Mouse (Mus musculus): ENCODE results near the gene Klhl28. TPM values are rescaled to one million over a fixed set of nuclear protein-coding genes. Genes with fewer than 3 reads are reported as not detected.
A peak's percentile ranks its signal among the peaks of the same experiment; 100 is the strongest.

Klhl28 gene
- total and polyA plus RNA-seq, 3 experiments: 3.3 to 169 (median 3.7) TPM

DNA sequence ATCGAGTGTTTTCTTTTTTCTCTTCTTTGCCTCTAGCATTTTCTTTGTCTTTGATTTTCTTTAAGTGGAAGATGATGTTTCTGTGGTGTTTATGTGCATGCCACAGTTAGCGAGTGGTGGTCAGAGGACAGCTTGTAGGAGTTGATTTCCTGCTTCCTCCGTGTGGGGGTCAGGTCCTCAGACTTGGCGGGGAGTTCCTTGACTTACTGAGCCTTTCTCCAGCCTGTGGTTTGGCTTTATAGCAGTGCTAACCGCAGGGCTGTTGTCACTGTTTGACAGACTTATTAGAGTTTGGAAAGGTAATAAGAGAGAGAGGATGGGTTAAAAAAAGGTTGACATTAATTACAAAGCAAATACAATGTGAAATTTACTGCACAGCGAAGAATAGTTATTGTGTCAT, 10.2 kb upstream of the Klhl28 start:
- H3K36me3 ChIP-seq (ENCODE audit: control insufficient read depth in 1 of 2, insufficient read depth in 2 of 2, low read length in 2 of 2): peaks cover 18 to 52% of the 10 kb centered on the region in 2 experiments
- no peak overlapping the region for H3K27ac ChIP-seq (ENCODE audit: control insufficient read depth, low read depth, low read length)
- H3K79me2 ChIP-seq (ENCODE audit: control insufficient read depth, insufficient read depth, low read length, poor library complexity): peaks cover 40% of the 10 kb centered on the region
- H3K4me3 ChIP-seq (ENCODE audit: control insufficient read depth in 1 of 2, insufficient read depth in 1 of 2, low read depth in 2 of 2, low read length in 2 of 2): peak overlapping the region in 1 of 2 experiments; percentile 47; a peak in 2 of 4 replicates
- H3K4me1 ChIP-seq (ENCODE audit: control insufficient read depth in 1 of 2, insufficient read depth in 2 of 2, low read length in 2 of 2): peaks cover 13 to 28% of the 10 kb centered on the region in 2 experiments; a peak in 3 of 4 replicates
- H3K27me3 ChIP-seq (ENCODE audit: control insufficient read depth in 1 of 2, insufficient read depth in 2 of 2, low read length in 2 of 2): no peaks in the 10 kb centered on the region
- H3K9me3 ChIP-seq (replicated peaks; ENCODE audit: insufficient read depth, low read length): no peaks in the 10 kb centered on the region
- TF ChIP-seq SMC3 (IDR thresholded peaks at IDR 0.05; ENCODE audit: low read depth, low read length) (no peak), SIN3A (IDR thresholded peaks at IDR 0.05; ENCODE audit: low read length) (peak; percentile 29; the same call in 1 of the 2 replicates), CTCF (IDR thresholded peaks at IDR 0.05 in 2 of 3, conservative IDR thresholded peaks at IDR 0.05 in 1 of 3; ENCODE audit: control insufficient read depth in 1 of 3, insufficient read depth in 1 of 3, low read depth in 2 of 3, low read length in 3 of 3, poor library complexity in 1 of 3, severe bottlenecking in 1 of 3) (no peak), E2F4 (IDR thresholded peaks at IDR 0.05; ENCODE audit: borderline replicate concordance, low read depth, low read length) (no peak), KAT2A (conservative IDR thresholded peaks at IDR 0.05; ENCODE audit: low read depth, low read length) (no peak), POLR2AphosphoS2 (IDR thresholded peaks at IDR 0.05; ENCODE audit: low read length) (no peak), ETS1 (IDR thresholded peaks at IDR 0.05; ENCODE audit: low read depth, low read length) (peak; percentile 31; the same call in 1 of the 2 replicates), ZKSCAN1 (IDR thresholded peaks at IDR 0.05; ENCODE audit: low read depth, low read length) (no peak), TCF12 (IDR thresholded peaks at IDR 0.05; ENCODE audit: low read depth, low read length) (peak; percentile 16; the same call in 1 of the 2 replicates), MYC (IDR thresholded peaks at IDR 0.05; ENCODE audit: low read depth, low read length) (no peak), RCOR1 (IDR thresholded peaks at IDR 0.05; ENCODE audit: low read depth, low read length) (0 out of 2 replicates have a peak, but pooled peaks have one; percentile 22)
- peak overlapping the region; percentile 2; the same call in 1 of the 2 replicates for H3K9ac ChIP-seq (ENCODE audit: control insufficient read depth, low read depth, low read length, poor library complexity, severe bottlenecking)
- DNase-seq (ENCODE audit: low read depth, low spot score): peak; percentile 56

DNA sequence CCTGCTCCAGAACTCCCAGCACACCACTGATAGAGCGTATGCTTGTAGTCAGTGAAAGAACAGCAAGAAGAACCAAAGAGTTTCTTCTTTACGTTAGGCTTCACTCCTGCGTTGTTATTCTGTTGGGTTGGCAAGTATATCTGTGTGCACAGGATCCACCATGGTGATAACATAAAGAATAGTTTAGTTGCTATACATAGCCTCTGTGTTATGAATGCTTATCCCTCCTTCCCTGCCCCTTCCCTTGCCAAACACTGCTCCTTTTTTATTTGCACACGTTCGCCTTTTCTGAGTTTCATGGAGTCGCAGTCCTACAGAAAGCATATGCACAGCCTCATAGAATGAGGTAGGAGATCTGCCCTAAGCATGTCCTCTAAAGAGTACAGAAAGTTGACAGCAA, 6.7 kb upstream of the Klhl28 start:
- Histone ChIP-seq H3K36me3 (ENCODE audit: control insufficient read depth in 1 of 2, insufficient read depth in 2 of 2, low read length in 2 of 2) (peaks cover 6 to 57% of the 10 kb centered on the region in 2 experiments), H3K9me3 (replicated peaks; ENCODE audit: insufficient read depth, low read length) (no peaks in the 10 kb centered on the region), H3K79me2 (ENCODE audit: control insufficient read depth, insufficient read depth, low read length, poor library complexity) (peaks cover 64% of the 10 kb centered on the region), H3K9ac (ENCODE audit: control insufficient read depth, low read depth, low read length, poor library complexity, severe bottlenecking) (peak overlapping the region; percentile 39), H3K27me3 (ENCODE audit: control insufficient read depth in 1 of 2, insufficient read depth in 2 of 2, low read length in 2 of 2) (no peaks in the 10 kb centered on the region), H3K27ac (ENCODE audit: control insufficient read depth, low read depth, low read length) (no peak overlapping the region), H3K4me1 (ENCODE audit: control insufficient read depth in 1 of 2, insufficient read depth in 2 of 2, low read length in 2 of 2) (peaks cover 17 to 26% of the 10 kb centered on the region in 2 experiments; a peak in 3 of 4 replicates), H3K4me3 (ENCODE audit: control insufficient read depth in 1 of 2, insufficient read depth in 1 of 2, low read depth in 2 of 2, low read length in 2 of 2) (peak overlapping the region; percentile 1 to 53; a peak in 3 of 4 replicates)
- no peak for TF ChIP-seq RAD21 (IDR thresholded peaks at IDR 0.05; ENCODE audit: low read depth, low read length)
- no peak for TF ChIP-seq GATA1 (IDR thresholded peaks at IDR 0.05; ENCODE audit: low read depth, low read length)
- TF ChIP-seq SIN3A (IDR thresholded peaks at IDR 0.05; ENCODE audit: low read length): peak; percentile 46
- 0 out of 2 replicates have a peak, but pooled peaks have one; percentile 35 for TF ChIP-seq MXI1 (IDR thresholded peaks at IDR 0.05; ENCODE audit: low read depth, low read length)
- peak; percentile 50 for DNase-seq (ENCODE audit: low read depth, low spot score)

- H3K4me1 ChIP-seq (ENCODE audit: control insufficient read depth in 1 of 2, insufficient read depth in 2 of 2, low read length in 2 of 2): peaks cover 17 to 24% of the 10 kb centered on the region in 2 experiments; a peak in 3 of 4 replicates
Observed at GRCm38 (mm10) chr12:64971399-64971798, 6.1 kb upstream of the Klhl28 start.

More at GRCm38 (mm10) chr12:64971399-64971798, 6.1 kb upstream of the Klhl28 start:
- Histone ChIP-seq H3K9me3 (replicated peaks; ENCODE audit: insufficient read depth, low read length) (no peaks in the 10 kb centered on the region), H3K36me3 (ENCODE audit: control insufficient read depth in 1 of 2, insufficient read depth in 2 of 2, low read length in 2 of 2) (peaks cover 3 to 51% of the 10 kb centered on the region in 2 experiments), H3K4me3 (ENCODE audit: control insufficient read depth in 1 of 2, insufficient read depth in 1 of 2, low read depth in 2 of 2, low read length in 2 of 2) (peak overlapping the region in 1 of 2 experiments; percentile 53; a peak in 2 of 4 replicates), H3K27me3 (ENCODE audit: control insufficient read depth in 1 of 2, insufficient read depth in 2 of 2, low read length in 2 of 2) (no peaks in the 10 kb centered on the region), H3K79me2 (ENCODE audit: control insufficient read depth, insufficient read depth, low read length, poor library complexity) (peaks cover 70% of the 10 kb centered on the region), H3K27ac (ENCODE audit: control insufficient read depth, low read depth, low read length) (no peak overlapping the region), H3K9ac (ENCODE audit: control insufficient read depth, low read depth, low read length, poor library complexity, severe bottlenecking) (0 out of 2 replicates have a peak overlapping the region, but pooled peaks have one; percentile 31)
- no peak for TF ChIP-seq EP300 (IDR thresholded peaks at IDR 0.05; ENCODE audit: low read depth in 1 of 2, low read length in 2 of 2)
- no peak for TF ChIP-seq MYB (IDR thresholded peaks at IDR 0.05; ENCODE audit: low read depth, low read length)
- no peak for TF ChIP-seq MYC (IDR thresholded peaks at IDR 0.05; ENCODE audit: low read depth, low read length)
- TF ChIP-seq GABPA (IDR thresholded peaks at IDR 0.05; ENCODE audit: low read depth, low read length): no peak
- peak; percentile 59; the same call in 1 of the 2 replicates for TF ChIP-seq MXI1 (IDR thresholded peaks at IDR 0.05; ENCODE audit: low read depth, low read length)
- DNase-seq (ENCODE audit: low read depth, low spot score): no peak
